In genomic region chr5:118360374-118361064, GRCm38 (mm10) we compare ENCODE assay signal across 15 mouse cellular contexts.
A peak's percentile ranks its signal among the peaks of the same experiment; 100 is the strongest.
DNase-seq lines count a peak whose midpoint lies in the region; ATAC-seq and TF ChIP-seq lines count a peak whose summit lies in the region.
"Had no signal": no experiment of that assay in that cellular context is flagged by ENCODE, and none has a peak within 500 bp of the region (broad histone marks: within the 10 kb centered on the region; RNA-seq: fewer than 3 reads in every experiment).

No protein-coding gene starts in this region.

- DNase-seq in heart, embryonic 10.5 days (ENCODE audit: low spot score), result no peak
- DNase-seq in heart, postnatal 4 days, result no peak
- peak; percentile 20 for DNase-seq in B cell, adult 2 months
- DNase-seq in induced T-regulatory cell, adult 2 months (ENCODE audit: low read depth), result peak; percentile 37
- DNase-seq in liver, postnatal 0 days, result no peak
- DNase-seq in cerebellum, adult 9-11 months, result no peak
- DNase-seq in hindbrain, embryonic 11.5 days (ENCODE audit: low spot score), result no peak
- DNase-seq in gastrocnemius, adult 8-10 months (ENCODE audit: low spot score in 2 of 2), result no peak
- DNase-seq: adrenal gland, adult 8-10 months; forebrain, postnatal 0 days; gastrocnemius, postnatal 36 days; kidney, adult 9 months had no signal

- H3K4me3 ChIP-seq in heart, embryonic 10.5 days, result no peak overlapping the region
- H3K4me3 ChIP-seq in liver, postnatal 0 days (ENCODE audit: low read depth, low read length), result no peak overlapping the region
- H3K4me3 ChIP-seq in hindbrain, embryonic 11.5 days (ENCODE audit: low read depth, low read length), result no peak overlapping the region
- H3K4me3 ChIP-seq: hindbrain, embryonic 12.5 days; midbrain, embryonic 10.5 days had no signal

- H3K27ac ChIP-seq in heart, embryonic 10.5 days, result peak overlapping the region; percentile 42
- 0 out of 2 replicates have a peak overlapping the region, but pooled peaks have one; percentile 19 for H3K27ac ChIP-seq in liver, postnatal 0 days (ENCODE audit: low read depth)
- H3K27ac ChIP-seq in hindbrain, embryonic 11.5 days (ENCODE audit: low read depth, low read length), result no peak overlapping the region
- H3K27ac ChIP-seq: hindbrain, embryonic 12.5 days; midbrain, embryonic 10.5 days had no signal

- no peak for ATAC-seq in liver, postnatal 0 days
- no peak for ATAC-seq in hindbrain, embryonic 11.5 days (ENCODE audit: low FRiP score)
- ATAC-seq: forebrain, postnatal 0 days; lung, postnatal 0 days had no signal

- peak overlapping the region; percentile 19 for H3K4me2 ChIP-seq in liver, postnatal 0 days (ENCODE audit: low read depth, low read length)
- H3K4me2 ChIP-seq in hindbrain, embryonic 11.5 days (replicated peaks; ENCODE audit: low read depth, low read length), result no peak overlapping the region
- H3K4me2 ChIP-seq: hindbrain, embryonic 12.5 days had no signal

- 0 out of 2 replicates have a peak, but pooled peaks have one; percentile 1 for TF ChIP-seq EP300 in liver, postnatal 0 days (IDR thresholded peaks at IDR 0.05; ENCODE audit: low read depth)

- WGBS in heart, embryonic 10.5 days, result 62% methylated on average over 16 of the region's 16 CpGs
- WGBS in liver, postnatal 0 days (ENCODE audit: insufficient replicate concordance), result 47% methylated on average over 16 of the region's 16 CpGs
- WGBS in hindbrain, embryonic 11.5 days, result 76% methylated on average over 15 of the region's 16 CpGs

- H3K9ac ChIP-seq in liver, postnatal 0 days (replicated peaks), result no peak overlapping the region
- H3K9ac ChIP-seq in hindbrain, embryonic 11.5 days (ENCODE audit: low read depth, low read length), result no peak overlapping the region
- H3K9ac ChIP-seq: forebrain, postnatal 0 days; hindbrain, embryonic 12.5 days had no signal

- no peaks in the 10 kb centered on the region for H3K9me3 ChIP-seq in heart, embryonic 10.5 days
- no peaks in the 10 kb centered on the region for H3K9me3 ChIP-seq in liver, postnatal 0 days (ENCODE audit: low read length)
- H3K9me3 ChIP-seq in hindbrain, embryonic 11.5 days (ENCODE audit: control insufficient read depth, low read length), result no peaks in the 10 kb centered on the region
- H3K9me3 ChIP-seq: hindbrain, embryonic 12.5 days; midbrain, embryonic 10.5 days had no signal

- H3K27me3 ChIP-seq in heart, embryonic 10.5 days (ENCODE audit: insufficient read depth, poor library complexity, severe bottlenecking), result peaks cover 5% of the 10 kb centered on the region; the same call in 1 of the 2 replicates
- 0 out of 2 replicates have a peak, but pooled peaks cover 2% of the 10 kb centered on the region for H3K27me3 ChIP-seq in liver, postnatal 0 days (ENCODE audit: insufficient read depth, low read length)
- no peaks in the 10 kb centered on the region for H3K27me3 ChIP-seq in hindbrain, embryonic 11.5 days (ENCODE audit: control insufficient read depth, insufficient read depth, low read length)
- H3K27me3 ChIP-seq: hindbrain, embryonic 12.5 days had no signal

- H3K4me1 ChIP-seq in heart, embryonic 10.5 days, result peaks cover 50% of the 10 kb centered on the region
- H3K4me1 ChIP-seq in liver, postnatal 0 days (ENCODE audit: insufficient read depth), result peaks cover 9% of the 10 kb centered on the region
- H3K4me1 ChIP-seq in hindbrain, embryonic 11.5 days (replicated peaks; ENCODE audit: control insufficient read depth, insufficient read depth, low read length), result no peaks in the 10 kb centered on the region

- H3K36me3 ChIP-seq in heart, embryonic 10.5 days, result no peaks in the 10 kb centered on the region
- H3K36me3 ChIP-seq in liver, postnatal 0 days (replicated peaks; ENCODE audit: insufficient read depth, low read length), result no peaks in the 10 kb centered on the region
- no peaks in the 10 kb centered on the region for H3K36me3 ChIP-seq in hindbrain, embryonic 11.5 days (ENCODE audit: control insufficient read depth, insufficient read depth, low read length)
- H3K36me3 ChIP-seq: hindbrain, embryonic 12.5 days; midbrain, embryonic 10.5 days had no signal

- TF ChIP-seq CTCF in liver, postnatal 0 days (IDR thresholded peaks at IDR 0.05; ENCODE audit: low read depth), result no peak

Comparison
In these comparisons a context has a peak if more than half of its experiments do, and no peak if none do; other contexts are left out.
1. DNase-seq: peak in B cell, adult 2 months (2 of 2) and induced T-regulatory cell, adult 2 months (single experiment); none in heart, embryonic 10.5 days (single experiment), heart, postnatal 4 days (single experiment), liver, postnatal 0 days (single experiment), cerebellum, adult 9-11 months (single experiment), hindbrain, embryonic 11.5 days (single experiment) and gastrocnemius, adult 8-10 months (0 of 2).